Mouse (Mus musculus): Measurements from ENCODE around the gene Oaf.

- no peak for TF ChIP-seq CTCF (IDR thresholded peaks at IDR 0.05; ENCODE audit: low read depth, low read length)
- no peak for TF ChIP-seq POLR2A (IDR thresholded peaks at IDR 0.05; ENCODE audit: borderline replicate concordance, low read depth, low read length)
These were observed 4.4 kb downstream of the Oaf start for GRCm38 (mm10) chr9:43235336-43235735.
